Mouse (Mus musculus) E14TG2a.4 (cell line): ENCODE measurements around the gene Arel1.

Experiments
- CTCF ChIP-seq: conservative IDR thresholded peaks from 2 replicates; pipeline ENCODE4 v1.5.1; 2014; ENCODE audit warnings: low read length
- NANOG ChIP-seq: IDR thresholded peaks from 2 replicates; pipeline ENCODE4 v1.6.1; 2014; ENCODE audit warnings: borderline replicate concordance, low read length, mixed read lengths

DNA sequence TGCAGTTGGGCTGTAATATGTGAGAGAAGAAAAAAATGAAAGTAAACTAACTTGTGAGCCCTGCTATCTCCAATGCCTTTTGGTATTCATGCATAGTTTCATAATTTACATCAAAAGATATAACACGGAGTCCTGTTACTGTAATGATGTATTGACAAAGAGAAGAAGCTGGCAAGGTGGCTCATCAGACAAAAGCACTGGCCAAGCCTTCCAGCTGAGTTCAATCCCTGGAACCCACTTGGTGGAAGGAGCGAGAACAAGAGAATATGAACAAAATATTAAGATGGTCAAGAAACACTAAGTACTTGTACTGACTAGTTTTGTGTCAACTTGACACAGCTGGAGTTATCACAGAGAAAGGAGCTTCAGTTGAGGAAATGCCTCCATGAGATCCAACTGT lies 98.4 kb downstream of the Arel1 start:
- TF ChIP-seq CTCF (no peak), NANOG (no peak)
